Mouse (Mus musculus) heart, embryonic 13.5 days (tissue): ENCODE measurements around the gene Rapgef2. TPM values are rescaled to one million over a fixed set of nuclear protein-coding genes. Genes with fewer than 3 reads are reported as not detected.

ENCODE experiments used
- ATAC-seq: fragments of 200-750 bp; cut with Nextera tagmentation; 2 replicates; pipeline ENCODE4 v1.8.0; 2017; ENCODE audit warnings: moderate TSS enrichment; ENCODE audit not compliant: insufficient number of reproducible peaks, low FRiP score, low TSS enrichment; ENCODE audit errors: extremely low read depth
- H3K27ac ChIP-seq: fragments of 300-500 bp; sonication (generic); replicated peaks from 2 replicates; pipeline ENCODE4 v1.5.1; 2015; ENCODE audit warnings: moderate library complexity, mild to moderate bottlenecking, inconsistent platforms
- H3K27me3 ChIP-seq: fragments of 300-500 bp; sonication (generic); replicated peaks from 2 replicates; pipeline ENCODE4 v1.6.1; 2015; ENCODE audit warnings: mild to moderate bottlenecking, inconsistent platforms
- H3K36me3 ChIP-seq: fragments of 300-500 bp; sonication (generic); 2 replicates; pipeline ENCODE4 v1.6.1; 2015; ENCODE audit warnings: mild to moderate bottlenecking, inconsistent platforms
- H3K4me1 ChIP-seq: fragments of 300-500 bp; sonication (generic); 2 replicates; pipeline ENCODE4 v1.6.1; 2015; ENCODE audit warnings: inconsistent platforms
- H3K4me2 ChIP-seq: fragments of 300-500 bp; sonication (generic); 2 replicates; pipeline ENCODE4 v1.6.1; 2015; ENCODE audit warnings: inconsistent platforms, mild to moderate bottlenecking, moderate library complexity
- H3K4me3 ChIP-seq: fragments of 300-500 bp; sonication (generic); 2 replicates; pipeline ENCODE4 v1.5.1; 2015; ENCODE audit warnings: moderate library complexity, mild to moderate bottlenecking, inconsistent platforms
- H3K9ac ChIP-seq: fragments of 300-500 bp; sonication (generic); 2 replicates; pipeline ENCODE4 v1.6.1; 2015; ENCODE audit warnings: inconsistent platforms, mild to moderate bottlenecking, moderate library complexity
- H3K9me3 ChIP-seq: fragments of 300-500 bp; sonication (generic); 2 replicates; pipeline ENCODE4 v1.6.1; 2016; ENCODE audit warnings: inconsistent platforms
- WGBS: fragments of 180-500 bp; shearing (Covaris S2); methylation state at CpG from one replicate; pipeline ENCODE4 v1.1.7; 2015; ENCODE audit warnings: mixed read lengths; 5-methylcytosine and 5-hydroxymethylcytosine counted together
- polyA plus RNA-seq: library from polyadenylated mRNA; unstranded; fragments of >200 nt; fragmentation: Nextera tagmentation; extraction: Ambion mirVana; gene quantifications from 2 replicates; pipeline ENCODE4 v1.2.1, GENCODE M21; 2015

Gene Rapgef2
- polyA plus RNA-seq, 1 experiment from 2014 or later = 4.1 TPM

- ATAC-seq = no peak
- WGBS = 82% methylated on average over 3 of the region's 3 CpGs
- Histone ChIP-seq H3K36me3 (no peaks in the 10 kb centered on the region), H3K9me3 (no peaks in the 10 kb centered on the region), H3K4me1 (no peaks in the 10 kb centered on the region), H3K4me2 (no peak overlapping the region), H3K27me3 (no peaks in the 10 kb centered on the region), H3K27ac (no peak overlapping the region), H3K4me3 (no peak overlapping the region), H3K9ac (no peak overlapping the region)
Measured at GRCm38 (mm10) chr3:79296586-79296985, 10.3 kb upstream of the Rapgef2 start.

GRCm38 (mm10) chr3:79296049-79296448 lies 9.7 kb upstream of the Rapgef2 start:
- ATAC-seq = no peak
- 54% methylated on average over 5 of the region's 5 CpGs for WGBS

GRCm38 (mm10) chr3:79294701-79295100 lies 8.4 kb upstream of the Rapgef2 start:
- H3K4me1 ChIP-seq = no peaks in the 10 kb centered on the region
- no peak overlapping the region for H3K27ac ChIP-seq
- no peak for ATAC-seq
- no peak overlapping the region for H3K4me2 ChIP-seq
- no peaks in the 10 kb centered on the region for H3K9me3 ChIP-seq
- H3K4me3 ChIP-seq = no peak overlapping the region
- 90% methylated on average over 3 of the region's 3 CpGs for WGBS
- H3K9ac ChIP-seq = no peak overlapping the region
- no peaks in the 10 kb centered on the region for H3K27me3 ChIP-seq
- no peaks in the 10 kb centered on the region for H3K36me3 ChIP-seq

More at GRCm38 (mm10) chr3:79296049-79296448, 9.7 kb upstream of the Rapgef2 start:
- Histone ChIP-seq H3K4me1 (no peaks in the 10 kb centered on the region), H3K27me3 (no peaks in the 10 kb centered on the region), H3K4me2 (no peak overlapping the region), H3K9me3 (no peaks in the 10 kb centered on the region), H3K9ac (no peak overlapping the region), H3K36me3 (no peaks in the 10 kb centered on the region), H3K4me3 (no peak overlapping the region), H3K27ac (no peak overlapping the region)

GRCm38 (mm10) chr3:79293023-79293422 lies 6.7 kb upstream of the Rapgef2 start:
- no peak overlapping the region for H3K9ac ChIP-seq
- no peak overlapping the region for H3K4me2 ChIP-seq
- no peaks in the 10 kb centered on the region for H3K36me3 ChIP-seq
- no peak for ATAC-seq
- peaks cover 2% of the 10 kb centered on the region; the same call in 1 of the 2 replicates for H3K4me1 ChIP-seq
- 68% methylated on average over 4 of the region's 4 CpGs for WGBS
- H3K27me3 ChIP-seq = no peaks in the 10 kb centered on the region
- no peak overlapping the region for H3K27ac ChIP-seq
- no peak overlapping the region for H3K4me3 ChIP-seq
- no peaks in the 10 kb centered on the region for H3K9me3 ChIP-seq

DNA sequence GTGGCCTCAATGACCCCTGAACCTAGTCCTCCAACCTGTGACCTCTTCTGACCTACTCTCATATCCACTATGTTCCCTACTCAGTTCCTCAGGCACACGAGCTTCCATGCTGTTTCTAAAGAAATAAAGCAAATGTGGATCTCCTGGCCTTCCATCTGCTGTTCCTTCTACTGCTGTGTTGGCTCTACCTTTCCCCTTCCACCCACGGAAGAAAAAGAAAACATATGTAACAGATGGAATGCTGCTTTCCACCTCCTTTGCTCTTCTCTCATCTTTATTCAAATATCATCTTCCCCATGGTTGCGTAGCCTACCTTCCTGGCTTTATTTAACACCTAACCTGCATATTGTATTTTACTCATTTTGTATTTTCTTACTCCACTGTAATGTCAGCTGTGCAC lies 2.7 kb upstream of the Rapgef2 start:
- H3K9ac ChIP-seq = no peak overlapping the region
- H3K27me3 ChIP-seq = no peaks in the 10 kb centered on the region
- no peak overlapping the region for H3K4me2 ChIP-seq
- ATAC-seq = no peak
- H3K9me3 ChIP-seq = no peaks in the 10 kb centered on the region
- 75% methylated on average over 3 of the region's 3 CpGs for whole genome bisulfite sequencing
- peaks cover 23% of the 10 kb centered on the region for H3K4me1 ChIP-seq
- no peak overlapping the region for H3K4me3 ChIP-seq
- no peaks in the 10 kb centered on the region for H3K36me3 ChIP-seq
- no peak overlapping the region for H3K27ac ChIP-seq

DNA sequence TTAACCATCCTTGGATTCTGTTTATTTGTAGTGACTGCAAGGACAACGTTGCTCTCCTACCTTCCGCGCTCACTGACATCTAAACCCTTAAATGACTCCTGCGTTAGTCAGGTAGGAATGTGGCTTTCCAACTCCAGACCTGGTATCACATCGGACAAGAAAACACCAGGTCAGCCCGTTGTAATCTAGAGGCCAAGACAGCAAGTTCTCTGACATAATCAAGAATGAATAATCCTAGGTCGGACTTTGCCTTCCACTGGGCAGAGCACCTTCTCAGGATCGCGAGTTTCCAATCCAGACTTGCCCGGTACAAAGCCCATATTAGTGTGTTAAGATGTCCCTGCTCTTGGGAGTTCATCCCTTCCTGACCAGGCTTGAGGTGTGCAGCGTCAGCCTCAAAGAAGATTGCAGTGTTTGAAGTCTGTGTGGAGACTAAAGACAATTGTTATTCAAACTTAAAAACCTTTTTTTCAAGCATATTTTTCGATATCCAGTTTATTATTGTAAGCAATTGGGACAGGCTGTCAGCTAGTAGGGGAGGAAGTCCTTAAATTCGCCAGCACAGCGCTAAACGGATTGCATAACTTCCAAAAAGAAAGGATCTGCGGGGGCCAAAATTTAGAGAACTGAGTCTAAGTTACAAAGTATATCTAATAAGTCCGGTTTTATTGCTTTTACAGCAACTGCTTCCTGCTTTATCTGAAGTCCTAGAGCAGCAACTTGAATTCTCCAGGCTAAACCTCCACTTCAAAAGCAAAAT lies 1.6 kb upstream of the Rapgef2 start:
- 16% methylated on average over 17 of the region's 17 CpGs for WGBS
- H3K36me3 ChIP-seq = no peaks in the 10 kb centered on the region
- peak overlapping the region; percentile 94 for H3K4me3 ChIP-seq
- H3K27ac ChIP-seq = 0 out of 2 replicates have a peak overlapping the region, but pooled peaks have one; percentile 99
- peaks cover 35% of the 10 kb centered on the region for H3K4me1 ChIP-seq
- H3K4me2 ChIP-seq = peak overlapping the region; percentile 92
- peak overlapping the region; percentile 97 for H3K9ac ChIP-seq
- no peaks in the 10 kb centered on the region for H3K27me3 ChIP-seq
- ATAC-seq = no peak
- H3K9me3 ChIP-seq = no peaks in the 10 kb centered on the region

- WGBS = under 1% methylated on average over 52 of the region's 60 CpGs
- Histone ChIP-seq H3K4me3 (peak overlapping the region; percentile 94), H3K4me2 (peak overlapping the region; percentile 92), H3K36me3 (no peaks in the 10 kb centered on the region), H3K27me3 (no peaks in the 10 kb centered on the region), H3K9ac (peak overlapping the region; percentile 97), H3K4me1 (peaks cover 42% of the 10 kb centered on the region), H3K27ac (peak overlapping the region; percentile 99), H3K9me3 (no peaks in the 10 kb centered on the region)
- ATAC-seq = peak; percentile 91
Measured at GRCm38 (mm10) chr3:79287108-79287576, 825 bp upstream of the Rapgef2 start.

- ATAC-seq = no peak
- Histone ChIP-seq H3K36me3 (no peaks in the 10 kb centered on the region), H3K27me3 (no peaks in the 10 kb centered on the region), H3K4me2 (peak overlapping the region; percentile 92), H3K4me3 (peak overlapping the region; percentile 94), H3K4me1 (peaks cover 46% of the 10 kb centered on the region), H3K9me3 (no peaks in the 10 kb centered on the region), H3K27ac (peak overlapping the region; percentile 99), H3K9ac (peak overlapping the region; percentile 97)
- under 1% methylated on average over 10 of the region's 10 CpGs for whole genome bisulfite sequencing
Measured at GRCm38 (mm10) chr3:79286031-79286375, 314 bp downstream of the Rapgef2 start.

GRCm38 (mm10) chr3:79285097-79285675 lies 1.1 kb downstream of the Rapgef2 start:
- peaks cover 46% of the 10 kb centered on the region for H3K4me1 ChIP-seq
- H3K9ac ChIP-seq = peak overlapping the region; percentile 97
- no peak for ATAC-seq
- H3K9me3 ChIP-seq = no peaks in the 10 kb centered on the region
- H3K27ac ChIP-seq = no peak overlapping the region
- no peaks in the 10 kb centered on the region for H3K36me3 ChIP-seq
- H3K4me2 ChIP-seq = peak overlapping the region; percentile 92
- peak overlapping the region; percentile 94 for H3K4me3 ChIP-seq
- H3K27me3 ChIP-seq = no peaks in the 10 kb centered on the region
- WGBS = 52% methylated on average over 13 of the region's 13 CpGs

GRCm38 (mm10) chr3:79283976-79284375 lies 2.3 kb downstream of the Rapgef2 start:
- Histone ChIP-seq H3K4me1 (peaks cover 46% of the 10 kb centered on the region), H3K4me2 (peak overlapping the region; percentile 92; the same call in 1 of the 2 replicates), H3K4me3 (no peak overlapping the region), H3K36me3 (no peaks in the 10 kb centered on the region), H3K9me3 (no peaks in the 10 kb centered on the region), H3K9ac (no peak overlapping the region), H3K27me3 (no peaks in the 10 kb centered on the region), H3K27ac (no peak overlapping the region)
- no peak for ATAC-seq
- 72% methylated on average over 3 of the region's 3 CpGs for WGBS

- peaks cover 48% of the 10 kb centered on the region for H3K4me1 ChIP-seq
- WGBS = 39% methylated on average over 2 of the region's 2 CpGs
- ATAC-seq = no peak
- H3K36me3 ChIP-seq = no peaks in the 10 kb centered on the region
- H3K4me2 ChIP-seq = peak overlapping the region; percentile 7; the same call in 1 of the 2 replicates
- H3K9ac ChIP-seq = 0 out of 2 replicates have a peak overlapping the region, but pooled peaks have one; percentile 28
- H3K4me3 ChIP-seq = no peak overlapping the region
- H3K27ac ChIP-seq = no peak overlapping the region
- H3K9me3 ChIP-seq = no peaks in the 10 kb centered on the region
- no peaks in the 10 kb centered on the region for H3K27me3 ChIP-seq
Measured at GRCm38 (mm10) chr3:79283031-79283430, 3.3 kb downstream of the Rapgef2 start.
